Mouse (Mus musculus) heart, embryonic 15.5 days (tissue): ENCODE measurements around the gene Krtap28-13. TPM values are rescaled to one million over a fixed set of nuclear protein-coding genes. Genes with fewer than 3 reads are reported as not detected.

ENCODE experiments used
- ATAC-seq: fragments of 200-750 bp; cut with Nextera tagmentation; replicated peaks from 2 replicates; pipeline ENCODE4 v1.8.0; 2017; ENCODE audit warnings: low read depth, moderate TSS enrichment; ENCODE audit not compliant: insufficient number of reproducible peaks, insufficient read depth, low FRiP score
- H3K27ac ChIP-seq: fragments of 300-500 bp; sonication (generic); 2 replicates; pipeline ENCODE4 v1.5.1; 2015; ENCODE audit warnings: mild to moderate bottlenecking, inconsistent platforms
- H3K27me3 ChIP-seq: fragments of 300-500 bp; sonication (generic); 2 replicates; pipeline ENCODE4 v1.6.1; 2015; ENCODE audit warnings: inconsistent platforms
- H3K36me3 ChIP-seq: fragments of 300-500 bp; sonication (generic); 2 replicates; pipeline ENCODE4 v1.6.1; 2015; ENCODE audit warnings: mild to moderate bottlenecking, inconsistent platforms
- H3K4me1 ChIP-seq: fragments of 300-500 bp; sonication (generic); replicated peaks from 2 replicates; pipeline ENCODE4 v1.6.1; 2015; ENCODE audit warnings: inconsistent platforms
- H3K4me2 ChIP-seq: fragments of 300-500 bp; sonication (generic); 2 replicates; pipeline ENCODE4 v1.6.1; 2015; ENCODE audit warnings: inconsistent platforms, mild to moderate bottlenecking, moderate library complexity
- H3K4me3 ChIP-seq: fragments of 300-500 bp; sonication (generic); 2 replicates; pipeline ENCODE4 v1.5.1; 2015; ENCODE audit warnings: mild to moderate bottlenecking, inconsistent platforms
- H3K9ac ChIP-seq: fragments of 300-500 bp; sonication (generic); 2 replicates; pipeline ENCODE4 v1.6.1; 2015; ENCODE audit warnings: mild to moderate bottlenecking, inconsistent platforms
- H3K9me3 ChIP-seq: fragments of 300-500 bp; sonication (generic); replicated peaks from 2 replicates; pipeline ENCODE4 v1.6.1; 2016; ENCODE audit warnings: inconsistent platforms
- WGBS: fragments of 180-500 bp; shearing (Covaris S2); methylation state at CpG from one replicate; pipeline ENCODE4 v1.1.7; 2015; ENCODE audit warnings: mixed read lengths; 5-methylcytosine and 5-hydroxymethylcytosine counted together
- polyA plus RNA-seq: library from polyadenylated mRNA; unstranded; fragments of >200 nt; fragmentation: Nextera tagmentation; extraction: Ambion mirVana; gene quantifications from 2 replicates; pipeline ENCODE4 v1.2.1, GENCODE M21; 2015

The Krtap28-13 gene
- polyA plus RNA-seq, 1 experiment from 2014 or later = not detected

GRCm38 (mm10) chr1:83096935-83097334 is 36.2 kb downstream of the Krtap28-13 start:
- 86% methylated on average over 4 of the region's 4 CpGs for WGBS
- H3K36me3 ChIP-seq = no peaks in the 10 kb centered on the region
- H3K9ac ChIP-seq = no peak overlapping the region
- no peaks in the 10 kb centered on the region for H3K27me3 ChIP-seq
- H3K9me3 ChIP-seq = no peaks in the 10 kb centered on the region
- no peak for ATAC-seq
- peaks cover 16% of the 10 kb centered on the region for H3K4me1 ChIP-seq
- H3K4me3 ChIP-seq = no peak overlapping the region
- H3K27ac ChIP-seq = no peak overlapping the region
- no peak overlapping the region for H3K4me2 ChIP-seq

- H3K27me3 ChIP-seq = no peaks in the 10 kb centered on the region
- no peak overlapping the region for H3K4me3 ChIP-seq
- H3K9me3 ChIP-seq = no peaks in the 10 kb centered on the region
- H3K27ac ChIP-seq = peak overlapping the region; percentile 42
- ATAC-seq = no peak
- H3K4me1 ChIP-seq = peaks cover 16% of the 10 kb centered on the region
- WGBS = 68% methylated on average over 2 of the region's 2 CpGs
- no peak overlapping the region for H3K9ac ChIP-seq
- H3K4me2 ChIP-seq = no peak overlapping the region
- no peaks in the 10 kb centered on the region for H3K36me3 ChIP-seq
Measured at GRCm38 (mm10) chr1:83099160-83099559, 38.4 kb downstream of the Krtap28-13 start.

- ATAC-seq = no peak
- H3K36me3 ChIP-seq = no peaks in the 10 kb centered on the region
- WGBS = 51% methylated on average over 7 of the region's 7 CpGs
- no peaks in the 10 kb centered on the region for H3K9me3 ChIP-seq
- no peak overlapping the region for H3K9ac ChIP-seq
- peaks cover 16% of the 10 kb centered on the region for H3K4me1 ChIP-seq
- no peaks in the 10 kb centered on the region for H3K27me3 ChIP-seq
- H3K4me2 ChIP-seq = no peak overlapping the region
- no peak overlapping the region for H3K4me3 ChIP-seq
- peak overlapping the region; percentile 42 for H3K27ac ChIP-seq
Measured at GRCm38 (mm10) chr1:83099580-83100137, 38.9 kb downstream of the Krtap28-13 start.

- Histone ChIP-seq H3K27ac (no peak overlapping the region), H3K4me3 (no peak overlapping the region), H3K4me2 (no peak overlapping the region), H3K27me3 (no peaks in the 10 kb centered on the region), H3K9me3 (no peaks in the 10 kb centered on the region), H3K4me1 (peaks cover 10% of the 10 kb centered on the region), H3K36me3 (no peaks in the 10 kb centered on the region), H3K9ac (no peak overlapping the region)
- no peak for ATAC-seq
- 36% methylated on average over 3 of the region's 3 CpGs for WGBS
Measured at GRCm38 (mm10) chr1:83101891-83102290, 41.2 kb downstream of the Krtap28-13 start.

GRCm38 (mm10) chr1:83105464-83105863 is 44.7 kb downstream of the Krtap28-13 start:
- no peak overlapping the region for H3K4me3 ChIP-seq
- WGBS = 68% methylated on average over 1 of the region's 1 CpGs
- no peaks in the 10 kb centered on the region for H3K36me3 ChIP-seq
- no peak overlapping the region for H3K9ac ChIP-seq
- H3K4me1 ChIP-seq = no peaks in the 10 kb centered on the region
- H3K27me3 ChIP-seq = no peaks in the 10 kb centered on the region
- ATAC-seq = no peak
- H3K27ac ChIP-seq = no peak overlapping the region
- no peak overlapping the region for H3K4me2 ChIP-seq
- H3K9me3 ChIP-seq = no peaks in the 10 kb centered on the region

- H3K27ac ChIP-seq = no peak overlapping the region
- H3K9ac ChIP-seq = no peak overlapping the region
- no peaks in the 10 kb centered on the region for H3K27me3 ChIP-seq
- no peak overlapping the region for H3K4me3 ChIP-seq
- no peak overlapping the region for H3K4me2 ChIP-seq
- no peaks in the 10 kb centered on the region for H3K9me3 ChIP-seq
- ATAC-seq = no peak
- H3K36me3 ChIP-seq = no peaks in the 10 kb centered on the region
- H3K4me1 ChIP-seq = no peaks in the 10 kb centered on the region
- 78% methylated on average over 5 of the region's 5 CpGs for WGBS
Measured at GRCm38 (mm10) chr1:83107410-83107978, 46.8 kb downstream of the Krtap28-13 start.

GRCm38 (mm10) chr1:83110992-83111391 is 50.3 kb downstream of the Krtap28-13 start:
- Histone ChIP-seq H3K4me3 (no peak overlapping the region), H3K4me2 (no peak overlapping the region), H3K9me3 (no peaks in the 10 kb centered on the region), H3K27me3 (no peaks in the 10 kb centered on the region), H3K36me3 (no peaks in the 10 kb centered on the region), H3K27ac (no peak overlapping the region), H3K4me1 (0 out of 2 replicates have a peak, but pooled peaks cover 3% of the 10 kb centered on the region), H3K9ac (no peak overlapping the region)
- no peak for ATAC-seq

Other genes with a start within 250 kb of the Krtap28-13 start
- gene Agfg1, start 221.4 kb upstream of the Krtap28-13 start, polyA plus RNA-seq = 25.4 and 30.8 TPM in 2 replicates
- 0.26 TPM in 1 of 2 replicates, not detected in the other for gene A030005L19Rik, start 147.6 kb upstream of the Krtap28-13 start, polyA plus RNA-seq
- gene A030014E15Rik, start 136.0 kb upstream of the Krtap28-13 start, polyA plus RNA-seq = not detected in 2 replicates
- gene Gm6217, start 129.5 kb upstream of the Krtap28-13 start, polyA plus RNA-seq = not detected in 2 replicates
- not detected in 2 replicates for gene A030003K21Rik, start 117.5 kb upstream of the Krtap28-13 start, polyA plus RNA-seq
- gene Gm7544, start 104.9 kb upstream of the Krtap28-13 start, polyA plus RNA-seq = not detected in 2 replicates
- gene Gm47955, start 100.6 kb upstream of the Krtap28-13 start, polyA plus RNA-seq = not detected in 2 replicates
- gene Gm47959, start 60.4 kb upstream of the Krtap28-13 start, polyA plus RNA-seq = not detected in 2 replicates
- gene Slc19a3, start 22.5 kb upstream of the Krtap28-13 start, polyA plus RNA-seq = 1.7 and 2.0 TPM in 2 replicates
- not detected in 2 replicates for gene Krtap28-10, start 18.4 kb upstream of the Krtap28-13 start, polyA plus RNA-seq
- gene Gm47969, start 16.0 kb upstream of the Krtap28-13 start, polyA plus RNA-seq = not detected in 2 replicates
- not detected in 2 replicates for gene A030005K14Rik, start 1.6 kb upstream of the Krtap28-13 start, polyA plus RNA-seq
- gene Ccl20, start 55.8 kb downstream of the Krtap28-13 start, polyA plus RNA-seq = not detected in 2 replicates
- 0.13 and 0.16 TPM in 2 replicates for gene Daw1, start 98.8 kb downstream of the Krtap28-13 start, polyA plus RNA-seq